7 mouse cellular contexts compared by ENCODE assay signal in the genomic region with DNA sequence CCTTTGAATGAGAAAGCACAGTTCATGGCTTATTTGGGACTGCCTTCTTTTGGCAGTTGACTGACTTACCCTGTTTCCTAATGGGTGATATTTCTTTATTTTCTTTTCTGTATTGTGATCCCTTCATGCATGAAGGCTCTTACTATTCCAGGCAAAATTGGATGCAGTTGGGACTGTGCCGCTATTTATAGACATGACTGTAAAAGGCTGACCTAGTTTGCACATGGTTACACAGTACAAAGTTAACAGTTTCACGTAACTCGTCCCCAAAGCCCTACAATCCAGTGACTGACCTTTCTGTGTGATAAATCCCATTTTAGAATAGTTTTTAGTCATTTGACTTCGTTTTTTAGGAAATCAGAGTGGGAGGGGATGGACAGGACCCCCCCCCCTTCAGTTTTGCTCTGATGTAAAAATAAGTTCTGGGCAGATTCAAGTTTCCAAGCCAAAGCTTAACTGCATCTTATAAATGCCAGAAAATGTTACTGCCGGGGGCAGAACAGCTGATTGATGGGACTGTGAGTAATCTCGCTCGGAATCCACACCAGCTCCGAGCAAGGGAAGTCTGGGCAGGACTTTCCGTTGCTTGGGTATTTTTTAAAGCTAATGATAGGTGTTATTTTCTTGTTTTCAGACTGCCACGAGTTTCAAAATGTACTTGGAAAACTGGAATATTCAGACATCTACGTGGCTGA.
DNase-seq lines count a peak whose midpoint lies in the region; ATAC-seq and TF ChIP-seq lines count a peak whose summit lies in the region.

No protein-coding gene starts in this region.

- no peaks in the 10 kb centered on the region for H3K9me3 ChIP-seq in kidney, embryonic 14.5 days (ENCODE audit: control insufficient read depth, low read length)
- no peaks in the 10 kb centered on the region for H3K9me3 ChIP-seq in kidney, postnatal 0 days (replicated peaks; ENCODE audit: low read length)

- no peak overlapping the region for H3K4me2 ChIP-seq in kidney, embryonic 14.5 days (replicated peaks; ENCODE audit: low read depth, low read length)
- no peak overlapping the region for H3K4me2 ChIP-seq in kidney, postnatal 0 days (ENCODE audit: low read length)

- no peak for TF ChIP-seq CTCF in kidney, postnatal 0 days (IDR thresholded peaks at IDR 0.05; ENCODE audit: low read depth)

- no peaks in the 10 kb centered on the region for H3K27me3 ChIP-seq in kidney, embryonic 14.5 days (ENCODE audit: control insufficient read depth, insufficient read depth, low read length)
- H3K27me3 ChIP-seq in kidney, postnatal 0 days (ENCODE audit: insufficient read depth, low read length): no peaks in the 10 kb centered on the region

- H3K27ac ChIP-seq in kidney, embryonic 14.5 days (ENCODE audit: low read depth, low read length): no peak overlapping the region
- H3K27ac ChIP-seq in kidney, postnatal 0 days: peak overlapping the region; percentile 8; the same call in 1 of the 2 replicates

- no peak overlapping the region for H3K9ac ChIP-seq in kidney, embryonic 14.5 days (ENCODE audit: low read depth, low read length)
- H3K9ac ChIP-seq in kidney, postnatal 0 days (ENCODE audit: low read depth, low read length): no peak overlapping the region

- H3K4me3 ChIP-seq in kidney, embryonic 14.5 days (ENCODE audit: low read length): no peak overlapping the region
- no peak overlapping the region for H3K4me3 ChIP-seq in kidney, postnatal 0 days (replicated peaks; ENCODE audit: low read depth, low read length)

- 57% methylated on average over 11 of the region's 11 CpGs for WGBS in kidney, embryonic 14.5 days
- WGBS in kidney, postnatal 0 days: 33% methylated on average over 11 of the region's 11 CpGs

- no peaks in the 10 kb centered on the region for H3K4me1 ChIP-seq in kidney, embryonic 14.5 days (ENCODE audit: control insufficient read depth, insufficient read depth, low read length)
- H3K4me1 ChIP-seq in kidney, postnatal 0 days (replicated peaks; ENCODE audit: insufficient read depth, low read length): no peaks in the 10 kb centered on the region

- peak; percentile 34 for DNase-seq in kidney, adult 11 months
- peak; percentile 40 to 55 for DNase-seq in adrenal gland, postnatal 36 days
- peak; percentile 17 to 41 for DNase-seq in cerebellum, postnatal 25 days
- DNase-seq in kidney, postnatal 0 days (ENCODE audit: low spot score): peak; percentile 73
- no peak for DNase-seq in ovary, adult 18-20 months (ENCODE audit: low spot score)
- no peak for DNase-seq in gastrocnemius, postnatal 25 days

- H3K36me3 ChIP-seq in kidney, embryonic 14.5 days (ENCODE audit: control insufficient read depth, insufficient read depth, low read length): no peaks in the 10 kb centered on the region
- no peaks in the 10 kb centered on the region for H3K36me3 ChIP-seq in kidney, postnatal 0 days (ENCODE audit: insufficient read depth, low read length)

- ATAC-seq in kidney, embryonic 14.5 days (ENCODE audit: low FRiP score, low TSS enrichment): no peak
- ATAC-seq in kidney, postnatal 0 days (replicated peaks; ENCODE audit: low FRiP score, low read depth): peak; percentile 77; the same call in 1 of the 2 replicates

Comparison
In these comparisons a context has a peak if more than half of its experiments do, and no peak if none do; other contexts are left out.
1. DNase-seq: peak in kidney, adult 11 months (single experiment), adrenal gland, postnatal 36 days (2 of 2), cerebellum, postnatal 25 days (2 of 2) and kidney, postnatal 0 days (single experiment); none in ovary, adult 18-20 months (single experiment) and gastrocnemius, postnatal 25 days (single experiment).